Mouse (Mus musculus) myocyte (in vitro differentiated cells): Measurements from ENCODE around the gene Prkn. TPM values are rescaled to one million over a fixed set of nuclear protein-coding genes. Genes with fewer than 3 reads are reported as not detected.

ENCODE experiments used
- H3K27me3 ChIP-seq: one replicate; pipeline ENCODE4 v1.6.1; 2011; ENCODE audit not compliant: control insufficient read depth, insufficient read depth, insufficient read length
- H3K36me3 ChIP-seq: one replicate; pipeline ENCODE4 v1.6.1; 2011; ENCODE audit not compliant: control insufficient read depth, insufficient read depth
- H3K4me2 ChIP-seq: one replicate; pipeline ENCODE4 v1.6.1; 2011; ENCODE audit warnings: low read depth, control low read depth
- H3K4me3 ChIP-seq: one replicate; pipeline ENCODE4 v1.5.1; 2011; ENCODE audit warnings: mild to moderate bottlenecking, control low read depth, moderate library complexity
- H3K79me2 ChIP-seq: one replicate; pipeline ENCODE4 v1.6.1; 2011; ENCODE audit not compliant: control insufficient read depth, insufficient read depth
- H3ac ChIP-seq: one replicate; pipeline ENCODE4 v1.6.1; 2011; ENCODE audit not compliant: control insufficient read depth, insufficient read length
- CEBPB ChIP-seq: IDR thresholded peaks from 2 replicates; pipeline ENCODE4 v1.6.1; 2011; ENCODE audit warnings: mild to moderate bottlenecking, moderate library complexity; ENCODE audit not compliant: poor library complexity, insufficient read depth, severe bottlenecking
- E2F4 ChIP-seq: IDR thresholded peaks from one replicate; pipeline ENCODE4 v1.6.1; 2011; ENCODE audit warnings: mild to moderate bottlenecking, control low read depth, moderate library complexity; ENCODE audit not compliant: insufficient read depth
- MAX ChIP-seq: IDR thresholded peaks from one replicate; pipeline ENCODE4 v1.6.1; 2011; ENCODE audit warnings: low read depth, mild to moderate bottlenecking, control low read depth
- MYOD1 ChIP-seq, 3 experiments: IDR thresholded peaks; one replicate each; pipeline ENCODE4 v1.6.1; 2011; ENCODE audit warnings: control low read depth in 2 of 3, low read depth in 2 of 3, mild to moderate bottlenecking in 2 of 3, moderate library complexity in 1 of 3; ENCODE audit not compliant: insufficient read length in 2 of 3, control insufficient read depth in 1 of 3
- MYOG ChIP-seq, 3 experiments: IDR thresholded peaks; one replicate each; pipeline ENCODE4 v1.6.1; 2011; ENCODE audit warnings: control low read depth in 2 of 3, low read depth in 2 of 3, mild to moderate bottlenecking in 2 of 3; ENCODE audit not compliant: insufficient read length in 2 of 3, control insufficient read depth in 1 of 3, insufficient read depth in 1 of 3
- POLR2A ChIP-seq: IDR thresholded peaks from one replicate; pipeline ENCODE4 v1.6.1; 2011; ENCODE audit warnings: low read depth, mild to moderate bottlenecking, control low read depth, moderate library complexity; ENCODE audit not compliant: insufficient read length
- POLR2AphosphoS2 ChIP-seq: IDR thresholded peaks from one replicate; pipeline ENCODE4 v1.6.1; 2011; ENCODE audit warnings: low read depth, control low read depth; ENCODE audit not compliant: insufficient read length
- REST ChIP-seq: IDR thresholded peaks from one replicate; pipeline ENCODE4 v1.6.1; 2011; ENCODE audit warnings: mild to moderate bottlenecking, control low read depth, moderate library complexity; ENCODE audit not compliant: insufficient read depth, insufficient read length
- SRF ChIP-seq: IDR thresholded peaks from one replicate; pipeline ENCODE4 v1.6.1; 2011; ENCODE audit warnings: low read depth; ENCODE audit not compliant: control insufficient read depth, insufficient read length
- TCF12 ChIP-seq: IDR thresholded peaks from one replicate; pipeline ENCODE4 v1.6.1; 2011; ENCODE audit warnings: mild to moderate bottlenecking, control low read depth; ENCODE audit not compliant: poor library complexity, insufficient read depth, severe bottlenecking
- TCF3 ChIP-seq: IDR thresholded peaks from one replicate; pipeline ENCODE4 v1.6.1; 2011; ENCODE audit warnings: low read depth, control low read depth; ENCODE audit not compliant: insufficient read length
- USF1 ChIP-seq: IDR thresholded peaks from one replicate; pipeline ENCODE4 v1.6.1; 2011; ENCODE audit warnings: low read depth, mild to moderate bottlenecking, control low read depth, moderate library complexity
- polyA plus RNA-seq: library from polyadenylated mRNA; unstranded; fragments of >200 nt; fragmentation: generic; extraction: Trizol; gene quantifications from one replicate; pipeline ENCODE4 v1.2.1, GENCODE M21; 2012; ENCODE audit warnings: missing spikeins

Prkn gene
- polyA plus RNA-seq, 1 experiment = 0.26 TPM

DNA sequence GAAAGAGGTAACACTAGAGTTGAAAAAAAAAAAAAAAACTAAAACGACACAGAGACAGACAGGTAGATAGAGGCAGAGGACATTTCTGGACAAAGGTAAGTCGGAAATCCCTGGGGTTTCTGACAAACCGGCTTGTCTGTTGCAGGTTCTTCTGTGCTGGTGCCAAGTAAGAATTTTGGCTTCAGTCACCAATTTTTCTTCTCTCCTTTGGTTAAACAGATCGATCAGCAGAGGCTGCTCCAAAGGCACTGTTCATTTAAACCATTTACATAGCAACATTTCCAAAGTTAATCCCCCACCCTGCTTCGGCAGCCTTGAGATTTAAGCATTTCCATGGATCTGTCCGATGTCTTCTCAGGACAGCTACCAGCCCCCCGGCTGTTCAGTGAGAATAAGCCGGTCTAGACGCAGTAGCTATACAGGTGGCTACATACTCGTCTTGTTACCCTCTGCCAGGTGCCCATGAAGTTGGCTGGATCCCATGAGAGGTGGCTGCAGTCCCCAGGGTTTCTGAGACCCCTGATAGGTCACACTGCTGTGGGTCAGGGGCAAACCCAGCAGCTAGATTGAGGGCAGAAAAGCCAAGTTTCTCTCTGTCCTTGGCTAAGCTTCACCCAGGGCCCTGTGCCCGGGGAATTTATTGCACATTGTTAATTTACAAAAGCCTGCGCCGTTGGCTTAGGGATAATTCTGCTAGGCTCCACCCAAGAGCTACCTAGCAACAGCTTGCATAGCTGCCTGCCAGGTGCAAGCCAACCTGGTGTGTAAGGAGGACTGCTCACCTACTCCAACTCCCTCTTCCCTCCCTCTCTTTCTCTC, 1133.0 kb downstream of the Prkn start:
- TF ChIP-seq TCF3 (no peak), TCF12 (no peak), POLR2A (no peak), USF1 (no peak), REST (no peak), MYOD1 (IDR thresholded peaks at IDR 0.05; ENCODE audit: control insufficient read depth in 1 of 3, insufficient read length in 2 of 3, low read depth in 2 of 3) (no peak), CEBPB (no peak), MAX (no peak), MYOG (IDR thresholded peaks at IDR 0.05; ENCODE audit: control insufficient read depth in 1 of 3, insufficient read depth in 1 of 3, insufficient read length in 2 of 3, low read depth in 2 of 3) (no peak)
- H3K4me3 ChIP-seq = no peak overlapping the region

GRCm38 (mm10) chr17:11975062-11975607, 1135.0 kb downstream of the Prkn start:
- Histone ChIP-seq H3K4me3 (no peak overlapping the region), H3K79me2 (no peaks in the 10 kb centered on the region), H3K36me3 (no peaks in the 10 kb centered on the region), H3K27me3 (peaks cover 32% of the 10 kb centered on the region), H3K4me2 (no peak overlapping the region), H3ac (no peak overlapping the region)
- TF ChIP-seq USF1 = no peak
- TF ChIP-seq TCF3 = no peak
- no peak for TF ChIP-seq TCF12
- TF ChIP-seq POLR2AphosphoS2 = no peak
- TF ChIP-seq MAX = no peak
- TF ChIP-seq SRF = no peak
- no peak for TF ChIP-seq REST
- no peak for TF ChIP-seq CEBPB
- TF ChIP-seq MYOD1 (IDR thresholded peaks at IDR 0.05; ENCODE audit: control insufficient read depth in 1 of 3, insufficient read length in 2 of 3, low read depth in 2 of 3) = no peak
- TF ChIP-seq E2F4 = no peak
- TF ChIP-seq POLR2A = no peak
- TF ChIP-seq MYOG (IDR thresholded peaks at IDR 0.05; ENCODE audit: control insufficient read depth in 1 of 3, insufficient read depth in 1 of 3, insufficient read length in 2 of 3, low read depth in 2 of 3) = no peak

More for the DNA sequence above, 1133.0 kb downstream of the Prkn start:
- H3ac ChIP-seq = no peak overlapping the region
- H3K4me2 ChIP-seq = no peak overlapping the region
- no peaks in the 10 kb centered on the region for H3K36me3 ChIP-seq
- no peaks in the 10 kb centered on the region for H3K79me2 ChIP-seq
- H3K27me3 ChIP-seq = peaks cover 21% of the 10 kb centered on the region

DNA sequence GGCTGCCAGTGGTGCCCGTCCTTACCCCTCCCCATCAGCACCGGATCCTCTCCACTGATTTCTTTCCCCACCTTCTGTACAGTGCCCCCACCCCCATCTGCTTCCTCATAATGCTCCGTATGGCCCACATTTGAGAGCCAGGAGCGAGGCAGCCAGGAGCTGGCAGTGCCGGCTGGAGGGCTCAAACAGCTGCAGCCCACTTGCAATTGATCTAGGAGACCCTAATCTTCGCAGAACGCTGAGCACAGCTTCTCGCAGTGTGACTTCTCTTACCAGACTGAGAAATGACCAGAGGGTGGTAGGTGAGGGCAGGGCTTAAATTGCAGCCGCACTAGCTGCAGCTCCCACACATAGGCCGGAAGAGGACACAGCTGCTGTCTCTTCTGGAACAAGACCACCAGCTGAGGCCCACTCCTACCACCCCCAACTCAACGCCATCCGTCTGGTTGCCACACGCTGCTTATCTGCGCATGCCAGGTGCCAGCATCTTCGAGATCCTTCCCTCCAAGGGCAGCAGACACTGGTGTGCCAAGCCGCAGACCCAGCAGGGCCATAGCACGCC, 1138.2 kb downstream of the Prkn start:
- H3ac ChIP-seq = no peak overlapping the region
- peaks cover 38% of the 10 kb centered on the region for H3K27me3 ChIP-seq
- TF ChIP-seq CEBPB = no peak
- no peak overlapping the region for H3K4me2 ChIP-seq
- no peaks in the 10 kb centered on the region for H3K36me3 ChIP-seq
- H3K79me2 ChIP-seq = no peaks in the 10 kb centered on the region
- no peak overlapping the region for H3K4me3 ChIP-seq

- no peak overlapping the region for H3ac ChIP-seq
- H3K36me3 ChIP-seq = no peaks in the 10 kb centered on the region
- H3K4me2 ChIP-seq = no peak overlapping the region
- TF ChIP-seq USF1 (no peak), TCF12 (no peak), REST (no peak), POLR2A (no peak), SRF (no peak), POLR2AphosphoS2 (no peak), CEBPB (no peak), TCF3 (no peak), E2F4 (no peak), MAX (no peak), MYOD1 (IDR thresholded peaks at IDR 0.05; ENCODE audit: control insufficient read depth in 1 of 3, insufficient read length in 2 of 3, low read depth in 2 of 3) (no peak)
- no peaks in the 10 kb centered on the region for H3K79me2 ChIP-seq
- no peak overlapping the region for H3K4me3 ChIP-seq
- peaks cover 33% of the 10 kb centered on the region for H3K27me3 ChIP-seq
These were observed 1141.5 kb downstream of the Prkn start for GRCm38 (mm10) chr17:11981666-11982065.
